Mouse (Mus musculus) megakaryocyte, adult 5-6 weeks (primary cell): ENCODE data around the gene Pbxip1. TPM values are rescaled to one million over a fixed set of nuclear protein-coding genes. Genes with fewer than 3 reads are reported as not detected.
"Not testable (repeated sequence)": the region's sequence is repeated elsewhere in the genome, so short reads cannot be mapped to it uniquely, and the experiment has no call there.

Experiments
- ATAC-seq: 2 replicates; pipeline ENCODE4 v1.8.0; 2016; ENCODE audit warnings: mild to moderate bottlenecking, inconsistent platforms; ENCODE audit not compliant: poor library complexity, severe bottlenecking
- total RNA-seq, 2 experiments: library from RNA; stranded (forward) in 1 of 2; stranded (reverse) in 1 of 2; fragments of 153-499, 151-499 nt in 1 of 2; fragments of 221-1000, 200-1000 nt in 1 of 2; gene quantifications; 2 replicates each; pipeline versions ENCODE4 v1.2.3 to v1.2.4; 2015 to 2017

Gene Pbxip1
- total RNA-seq, 2 experiments from 2014 or later: 15.5 to 39.6 TPM

- ATAC-seq: no peak
Observed at GRCm38 (mm10) chr3:89408448-89408847, 28.1 kb upstream of the Pbxip1 start.

- ATAC-seq: no peak
Observed at GRCm38 (mm10) chr3:89409701-89410100, 26.8 kb upstream of the Pbxip1 start.

GRCm38 (mm10) chr3:89410864-89411263 is 25.6 kb upstream of the Pbxip1 start:
- no peak for ATAC-seq

GRCm38 (mm10) chr3:89411490-89412393 is 24.8 kb upstream of the Pbxip1 start, which contains the start of gene Flad1:
Gene Flad1, minus strand, starts transcription at chr3:89411870.
- ATAC-seq: peak; percentile 100

- ATAC-seq: no peak
Observed at GRCm38 (mm10) chr3:89416158-89416557, 20.3 kb upstream of the Pbxip1 start.

- no peak for ATAC-seq
Observed at GRCm38 (mm10) chr3:89417131-89417530, 19.4 kb upstream of the Pbxip1 start.

- ATAC-seq: peak; percentile 3; the same call in 1 of the 2 replicates
Observed at GRCm38 (mm10) chr3:89417840-89418169, 18.7 kb upstream of the Pbxip1 start.

- peak; percentile 87 for ATAC-seq
Observed at GRCm38 (mm10) chr3:89418170-89418860, 18.2 kb upstream of the Pbxip1 start, which contains the start of the genes Cks1b and Shc1. Gene Cks1b, minus strand, starts transcription at chr3:89418383. Gene Shc1, plus strand, starts transcription at chr3:89418443.

- no peak for ATAC-seq
Observed at GRCm38 (mm10) chr3:89418861-89419250, 17.6 kb upstream of the Pbxip1 start.

- no peak for ATAC-seq
Observed at GRCm38 (mm10) chr3:89419571-89419970, 16.9 kb upstream of the Pbxip1 start.

- no peak for ATAC-seq
Observed at GRCm38 (mm10) chr3:89419981-89420380, 16.5 kb upstream of the Pbxip1 start.

GRCm38 (mm10) chr3:89420421-89420820 is 16.1 kb upstream of the Pbxip1 start:
- ATAC-seq: no peak

GRCm38 (mm10) chr3:89421002-89421774 is 15.3 kb upstream of the Pbxip1 start:
- peak; percentile 50 for ATAC-seq

GRCm38 (mm10) chr3:89421810-89422473 is 14.6 kb upstream of the Pbxip1 start:
- no peak for ATAC-seq

- no peak for ATAC-seq
Observed at GRCm38 (mm10) chr3:89422556-89423205, 13.8 kb upstream of the Pbxip1 start.

GRCm38 (mm10) chr3:89424416-89425140 is 11.9 kb upstream of the Pbxip1 start:
- ATAC-seq: no peak

- ATAC-seq: no peak
Observed at GRCm38 (mm10) chr3:89425141-89425525, 11.4 kb upstream of the Pbxip1 start.

GRCm38 (mm10) chr3:89425876-89426275 is 10.6 kb upstream of the Pbxip1 start:
- ATAC-seq: no peak

GRCm38 (mm10) chr3:89429021-89429420 is 7.5 kb upstream of the Pbxip1 start:
- ATAC-seq: not testable (repeated sequence)
